In the genomic region with DNA sequence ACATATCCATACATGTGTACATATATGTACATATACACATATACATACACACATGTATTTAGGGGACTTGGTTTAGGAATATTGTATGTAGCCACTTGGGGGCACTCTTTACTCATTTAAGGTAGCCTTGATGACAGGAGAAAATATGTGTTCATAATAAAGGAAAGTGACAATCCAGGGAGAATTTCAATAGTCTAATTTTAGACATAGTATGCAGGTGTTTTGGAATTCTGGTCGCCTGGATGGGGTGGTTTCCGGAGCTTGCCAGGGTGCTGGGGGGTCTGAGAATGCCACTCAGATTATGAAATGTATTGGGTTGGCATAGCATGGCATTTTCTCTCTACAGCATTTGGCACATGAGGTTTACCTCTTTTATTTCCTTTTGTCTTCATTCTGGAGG, we compare ENCODE assay signal across 9 mouse cellular contexts.
DNase-seq lines count a peak whose midpoint lies in the region; TF ChIP-seq lines count a peak whose summit lies in the region.
"Had no signal": no experiment of that assay in that cellular context is flagged by ENCODE, and none has a peak within 500 bp of the region (broad histone marks: within the 10 kb centered on the region; RNA-seq: fewer than 3 reads in every experiment).

No protein-coding gene starts in this region.

- no peak overlapping the region for H3K27ac ChIP-seq in cerebellum, adult 2 months (ENCODE audit: insufficient read depth, low read length)
- H3K27ac ChIP-seq in left cerebral cortex, adult 2 months = peak overlapping the region; percentile 13; the same call in 1 of the 2 replicates
- no peak overlapping the region for H3K27ac ChIP-seq in thymus, adult 2 months (ENCODE audit: control insufficient read depth, insufficient read depth, low read length)
- H3K27ac ChIP-seq: liver, embryonic 13.5 days had no signal

- peak; percentile 46 for TF ChIP-seq CTCF in cerebellum, adult 2 months (IDR thresholded peaks at IDR 0.05; ENCODE audit: borderline replicate concordance, insufficient read depth, low read depth, low read length)
- TF ChIP-seq CTCF in left cerebral cortex, adult 2 months (IDR thresholded peaks at IDR 0.05) = peak; percentile 71
- TF ChIP-seq CTCF in thymus, adult 2 months (IDR thresholded peaks at IDR 0.05; ENCODE audit: borderline replicate concordance, control insufficient read depth, extremely low read depth, insufficient read depth, low read length, poor library complexity) = no peak

- peaks cover 3% of the 10 kb centered on the region; the same call in 1 of the 2 replicates for H3K4me1 ChIP-seq in cerebellum, adult 2 months (ENCODE audit: control insufficient read depth, insufficient read depth, low read length)
- no peaks in the 10 kb centered on the region for H3K4me1 ChIP-seq in thymus, adult 2 months (replicated peaks; ENCODE audit: control insufficient read depth, insufficient read depth, low read length)
- H3K4me1 ChIP-seq: liver, embryonic 13.5 days had no signal

- intact Hi-C loops in left cerebral cortex, adult 2 months (cut with DNase I) = no loop called here

- 0% methylated on average over 2 of the region's 2 CpGs for WGBS in cerebellum, adult 2 months
- 19% methylated on average over 2 of the region's 2 CpGs for WGBS in thymus, adult 2 months

- H3K36me3 ChIP-seq in thymus, adult 2 months (ENCODE audit: control insufficient read depth, insufficient read depth, low read length) = no peaks in the 10 kb centered on the region
- H3K36me3 ChIP-seq: liver, embryonic 13.5 days had no signal

- TF ChIP-seq POLR2A in cerebellum, adult 2 months (IDR thresholded peaks at IDR 0.05; ENCODE audit: borderline replicate concordance, insufficient read depth, low read length) = no peak
- no peak for TF ChIP-seq POLR2A in thymus, adult 2 months (IDR thresholded peaks at IDR 0.05; ENCODE audit: control insufficient read depth, extremely low read depth, insufficient read depth, low read length, poor library complexity)

- no peaks in the 10 kb centered on the region for H3K27me3 ChIP-seq in cerebellum, adult 2 months (ENCODE audit: control insufficient read depth, insufficient read depth, low read length)
- H3K27me3 ChIP-seq in thymus, adult 2 months (ENCODE audit: control insufficient read depth, insufficient read depth, low read length) = no peaks in the 10 kb centered on the region
- H3K27me3 ChIP-seq: liver, embryonic 13.5 days had no signal

- peak; percentile 6 for DNase-seq in lung, postnatal 10 days
- DNase-seq in lung, postnatal 25 days (ENCODE audit: low spot score) = no peak
- DNase-seq in cerebellum, adult 2 months = peak; percentile 57 to 75
- DNase-seq in frontal cortex, postnatal 25 days (ENCODE audit: low spot score in 2 of 2) = peak; percentile 2 to 6
- DNase-seq in left cerebral cortex, adult 2 months (ENCODE audit: extremely low spot score in 1 of 2, low spot score in 2 of 2) = peak in 1 of 2 experiments; percentile 19
- peak; percentile 34 to 36 for DNase-seq in right cerebral cortex, postnatal 10 days (ENCODE audit: low spot score in 2 of 2)
- no peak for DNase-seq in gastrocnemius, adult 8-10 months (ENCODE audit: low spot score in 2 of 2)
- DNase-seq in thymus, adult 2 months = no peak
- DNase-seq: liver, embryonic 13.5 days had no signal

- H3K4me3 ChIP-seq in cerebellum, adult 2 months (replicated peaks; ENCODE audit: insufficient read depth, low read depth, low read length) = no peak overlapping the region
- no peak overlapping the region for H3K4me3 ChIP-seq in left cerebral cortex, adult 2 months
- no peak overlapping the region for H3K4me3 ChIP-seq in thymus, adult 2 months (ENCODE audit: control insufficient read depth, insufficient read depth, low read length)
- H3K4me3 ChIP-seq: liver, embryonic 13.5 days had no signal

Comparison
In these comparisons a context has a peak if more than half of its experiments do, and no peak if none do; other contexts are left out.
1. DNase-seq: peak in lung, postnatal 10 days (single experiment), cerebellum, adult 2 months (2 of 2), frontal cortex, postnatal 25 days (2 of 2) and right cerebral cortex, postnatal 10 days (2 of 2); none in lung, postnatal 25 days (single experiment), gastrocnemius, adult 8-10 months (0 of 2) and thymus, adult 2 months (single experiment).